Mouse (Mus musculus): ENCODE results near the gene Crtc2. TPM values are rescaled to one million over a fixed set of nuclear protein-coding genes. Genes with fewer than 3 reads are reported as not detected.

Crtc2 gene
- total RNA-seq (2014; rRNA removed) = 13.9 and 17.2 TPM in 2 replicates
- 12.9 and 14.7 TPM in 2 replicates for polyA plus RNA-seq (2015; fragmentation: Nextera tagmentation; extraction: Ambion mirVana)

- Histone ChIP-seq H3K27ac (ENCODE audit: low read depth, low read length) (peak within 1 kb of the TSS; percentile 76), H3K4me2 (ENCODE audit: low read depth) (peak within 1 kb of the TSS; percentile 75), H3K4me1 (ENCODE audit: insufficient read depth) (peaks cover 10% of the 10 kb centered on the region; the same call in 1 of the 2 replicates), H3K9ac (peak within 1 kb of the TSS; percentile 81), H3K36me3 (ENCODE audit: insufficient read depth) (peaks cover 18% of the 10 kb centered on the region), H3K9me3 (ENCODE audit: low read length) (no peaks in the 10 kb centered on the region), H3K4me3 (ENCODE audit: low read depth, low read length) (peak within 1 kb of the TSS; percentile 69), H3K27me3 (ENCODE audit: insufficient read depth, low read length) (no peaks in the 10 kb centered on the region)
- peak; percentile 99 for ATAC-seq
- no peak for TF ChIP-seq CTCF (IDR thresholded peaks at IDR 0.05; ENCODE audit: low read depth)
- peak; percentile 96 for DNase-seq
- WGBS = 1% methylated on average over 40 of the region's 40 CpGs
Observed at GRCm38 (mm10) chr3:90253653-90254418, at the start of gene Crtc2. Crtc2 (plus strand) TSS chr3:90254163.

- ATAC-seq (no peak), DNase-seq (no peak)
- H3K36me3 ChIP-seq (ENCODE audit: insufficient read depth) = peaks cover 20% of the 10 kb centered on the region
- WGBS = 98% methylated on average over 2 of the region's 2 CpGs
- no peak overlapping the region for H3K27ac ChIP-seq (ENCODE audit: low read depth, low read length)
- H3K9ac ChIP-seq = no peak overlapping the region
- H3K27me3 ChIP-seq (ENCODE audit: insufficient read depth, low read length) = no peaks in the 10 kb centered on the region
- TF ChIP-seq CTCF (IDR thresholded peaks at IDR 0.05; ENCODE audit: low read depth) = no peak
- H3K4me2 ChIP-seq (ENCODE audit: low read depth) = no peak overlapping the region
- no peaks in the 10 kb centered on the region for H3K4me1 ChIP-seq (ENCODE audit: insufficient read depth)
- H3K4me3 ChIP-seq (ENCODE audit: low read depth, low read length) = no peak overlapping the region
- H3K9me3 ChIP-seq (ENCODE audit: low read length) = no peaks in the 10 kb centered on the region
Observed at GRCm38 (mm10) chr3:90204582-90204981, 49.4 kb upstream of the Crtc2 start.

- Histone ChIP-seq H3K4me1 (ENCODE audit: insufficient read depth) (peaks cover 14% of the 10 kb centered on the region), H3K9me3 (ENCODE audit: low read length) (no peaks in the 10 kb centered on the region), H3K27ac (ENCODE audit: low read depth, low read length) (no peak overlapping the region), H3K36me3 (ENCODE audit: insufficient read depth) (peaks cover 46% of the 10 kb centered on the region), H3K27me3 (ENCODE audit: insufficient read depth, low read length) (no peaks in the 10 kb centered on the region), H3K9ac (no peak overlapping the region), H3K4me3 (ENCODE audit: low read depth, low read length) (no peak overlapping the region), H3K4me2 (ENCODE audit: low read depth) (no peak overlapping the region)
- ATAC-seq (no peak), DNase-seq (no peak)
- 96% methylated on average over 2 of the region's 2 CpGs for WGBS
- no peak for TF ChIP-seq CTCF (IDR thresholded peaks at IDR 0.05; ENCODE audit: low read depth)
Observed at GRCm38 (mm10) chr3:90208662-90209061, 45.3 kb upstream of the Crtc2 start.

- no peak for ATAC-seq
- no peak overlapping the region for H3K4me2 ChIP-seq (ENCODE audit: low read depth)
Observed at GRCm38 (mm10) chr3:90209908-90210566, 43.9 kb upstream of the Crtc2 start.

GRCm38 (mm10) chr3:90211475-90212398 lies 42.2 kb upstream of the Crtc2 start:
- Histone ChIP-seq H3K9me3 (ENCODE audit: low read length) (no peaks in the 10 kb centered on the region), H3K27me3 (ENCODE audit: insufficient read depth, low read length) (no peaks in the 10 kb centered on the region), H3K4me3 (ENCODE audit: low read depth, low read length) (no peak overlapping the region), H3K4me1 (ENCODE audit: insufficient read depth) (peaks cover 14% of the 10 kb centered on the region), H3K36me3 (ENCODE audit: insufficient read depth) (peaks cover 46% of the 10 kb centered on the region), H3K9ac (no peak overlapping the region), H3K4me2 (ENCODE audit: low read depth) (peak overlapping the region; percentile 53), H3K27ac (ENCODE audit: low read depth, low read length) (no peak overlapping the region)
- 81% methylated on average over 13 of the region's 13 CpGs for WGBS
- no peak for DNase-seq
- ATAC-seq = no peak
- no peak for TF ChIP-seq CTCF (IDR thresholded peaks at IDR 0.05; ENCODE audit: low read depth)

More at GRCm38 (mm10) chr3:90209908-90210566, 43.9 kb upstream of the Crtc2 start:
- Histone ChIP-seq H3K27me3 (ENCODE audit: insufficient read depth, low read length) (no peaks in the 10 kb centered on the region), H3K9me3 (ENCODE audit: low read length) (no peaks in the 10 kb centered on the region), H3K27ac (ENCODE audit: low read depth, low read length) (no peak overlapping the region), H3K4me1 (ENCODE audit: insufficient read depth) (peaks cover 14% of the 10 kb centered on the region), H3K4me3 (ENCODE audit: low read depth, low read length) (no peak overlapping the region), H3K36me3 (ENCODE audit: insufficient read depth) (peaks cover 46% of the 10 kb centered on the region), H3K9ac (no peak overlapping the region)
- WGBS = 89% methylated on average over 5 of the region's 5 CpGs
- no peak for TF ChIP-seq CTCF (IDR thresholded peaks at IDR 0.05; ENCODE audit: low read depth)
- DNase-seq = no peak

GRCm38 (mm10) chr3:90212723-90213122 lies 41.2 kb upstream of the Crtc2 start:
- no peaks in the 10 kb centered on the region for H3K27me3 ChIP-seq (ENCODE audit: insufficient read depth, low read length)
- H3K4me2 ChIP-seq (ENCODE audit: low read depth) = peak overlapping the region; percentile 53
- H3K9me3 ChIP-seq (ENCODE audit: low read length) = no peaks in the 10 kb centered on the region
- H3K4me1 ChIP-seq (ENCODE audit: insufficient read depth) = peaks cover 14% of the 10 kb centered on the region
- no peak for DNase-seq
- H3K4me3 ChIP-seq (ENCODE audit: low read depth, low read length) = peak overlapping the region; percentile 74
- 23% methylated on average over 5 of the region's 5 CpGs for WGBS
- peaks cover 44% of the 10 kb centered on the region for H3K36me3 ChIP-seq (ENCODE audit: insufficient read depth)
- H3K27ac ChIP-seq (ENCODE audit: low read depth, low read length) = peak overlapping the region; percentile 85; the same call in 1 of the 2 replicates
- H3K9ac ChIP-seq = peak overlapping the region; percentile 91
- TF ChIP-seq CTCF (IDR thresholded peaks at IDR 0.05; ENCODE audit: low read depth) = no peak
- no peak for ATAC-seq

Measured in forebrain, postnatal 0 days (tissue).